Comparison of ENCODE assay signal across 10 mouse cellular contexts in genomic region chr15:78258246-78258865, GRCm38 (mm10). TPM values are rescaled to one million over a fixed set of nuclear protein-coding genes. Genes with fewer than 3 reads are reported as not detected.
DNase-seq lines count a peak whose midpoint lies in the region; ATAC-seq and TF ChIP-seq lines count a peak whose summit lies in the region.
"Had no signal": no experiment of that assay in that cellular context is flagged by ENCODE, and none has a peak within 500 bp of the region (broad histone marks: within the 10 kb centered on the region; RNA-seq: fewer than 3 reads in every experiment).

No protein-coding gene starts in this region.

- H3K36me3 ChIP-seq in G1E (replicated peaks) = no peaks in the 10 kb centered on the region
- no peaks in the 10 kb centered on the region for H3K36me3 ChIP-seq in heart, embryonic 15.5 days
- H3K36me3 ChIP-seq in lung, postnatal 0 days (ENCODE audit: insufficient read depth, low read length) = no peaks in the 10 kb centered on the region

- H3K9me3 ChIP-seq in G1E (replicated peaks) = no peaks in the 10 kb centered on the region; the same call in 1 of the 2 replicates
- H3K9me3 ChIP-seq in heart, embryonic 15.5 days (replicated peaks) = no peaks in the 10 kb centered on the region
- no peaks in the 10 kb centered on the region for H3K9me3 ChIP-seq in lung, postnatal 0 days (ENCODE audit: low read length)

- peak overlapping the region; percentile 17; the same call in 1 of the 2 replicates for H3K4me3 ChIP-seq in G1E (ENCODE audit: low read depth, low read length)
- H3K4me3 ChIP-seq in heart, embryonic 15.5 days = no peak overlapping the region
- H3K4me3 ChIP-seq in lung, postnatal 0 days (ENCODE audit: low read depth, low read length) = no peak overlapping the region
- H3K4me3 ChIP-seq: erythroblast, embryonic 14.5 days had no signal

- ATAC-seq in G1E (ENCODE audit: extremely low read depth, insufficient number of reproducible peaks, low FRiP score, poor library complexity, severe bottlenecking) = no peak
- ATAC-seq in heart, embryonic 15.5 days (replicated peaks; ENCODE audit: insufficient number of reproducible peaks, insufficient read depth, low FRiP score, low read depth) = 0 out of 2 replicates have a peak, but pooled peaks have one; percentile 37
- ATAC-seq in lung, postnatal 0 days = peak; percentile 71

- peak overlapping the region; percentile 51; the same call in 1 of the 2 replicates for H3K27ac ChIP-seq in heart, embryonic 15.5 days
- H3K27ac ChIP-seq in lung, postnatal 0 days (ENCODE audit: low read length) = peak overlapping the region; percentile 43

- peaks cover 68% of the 10 kb centered on the region for H3K27me3 ChIP-seq in G1E (ENCODE audit: insufficient read depth, low read length)
- peaks cover 24% of the 10 kb centered on the region for H3K27me3 ChIP-seq in heart, embryonic 15.5 days
- no peaks in the 10 kb centered on the region for H3K27me3 ChIP-seq in lung, postnatal 0 days (replicated peaks; ENCODE audit: insufficient read depth, low read length)

- TF ChIP-seq CTCF in G1E (IDR thresholded peaks at IDR 0.05; ENCODE audit: low read depth, low read length) = no peak
- TF ChIP-seq CTCF in lung, postnatal 0 days (IDR thresholded peaks at IDR 0.05) = no peak

- H3K9ac ChIP-seq in heart, embryonic 15.5 days = no peak overlapping the region
- no peak overlapping the region for H3K9ac ChIP-seq in lung, postnatal 0 days (replicated peaks; ENCODE audit: low read depth)

- no peak overlapping the region for H3K4me2 ChIP-seq in heart, embryonic 15.5 days
- no peak overlapping the region for H3K4me2 ChIP-seq in lung, postnatal 0 days (replicated peaks; ENCODE audit: low read depth, low read length)

- 52% methylated on average over 10 of the region's 10 CpGs for WGBS in heart, embryonic 15.5 days
- 50% methylated on average over 10 of the region's 10 CpGs for WGBS in lung, postnatal 0 days

- H3K4me1 ChIP-seq in G1E (ENCODE audit: insufficient read depth, low read depth, low read length) = peaks cover 54% of the 10 kb centered on the region
- peaks cover 11% of the 10 kb centered on the region for H3K4me1 ChIP-seq in heart, embryonic 15.5 days (replicated peaks)
- H3K4me1 ChIP-seq in lung, postnatal 0 days (ENCODE audit: insufficient read depth, low read depth, low read length) = no peaks in the 10 kb centered on the region

- TF ChIP-seq EP300 in lung, postnatal 0 days (IDR thresholded peaks at IDR 0.05) = no peak

- DNase-seq in adrenal gland, adult (ENCODE audit: inconsistent age in 2 of 2, low spot score in 1 of 2) = peak; percentile 54 to 76
- DNase-seq in adrenal gland, postnatal 25 days = no peak
- no peak for DNase-seq in G1E (ENCODE audit: low spot score)
- DNase-seq in lung, postnatal 0 days (ENCODE audit: low spot score) = peak; percentile 58
- DNase-seq in urinary bladder, postnatal 10 days (ENCODE audit: low spot score) = no peak
- no peak for DNase-seq in frontal cortex, postnatal 36 days (ENCODE audit: low spot score in 2 of 2)
- no peak for DNase-seq in right cerebral cortex, postnatal 4 days
- DNase-seq: thymus, adult 2 months had no signal

RNA-seq across cellular contexts. Expression of gene Ncf4, which starts 13.8 kb away (rescaled TPM):
- 1.00 and 1.2 TPM in 2 replicates for total RNA-seq in adrenal gland, postnatal 25 days (2021)
- total RNA-seq in G1E (2014; fragmentation: Nextera tagmentation) (16.1 and 19.0 TPM in 2 replicates), G1E (2017) (64.1 and 67.1 TPM in 2 replicates)
- 3.2 and 4.5 TPM in 2 replicates for polyA plus RNA-seq in G1E (2012)
- 4.0 and 4.7 TPM in 2 replicates for polyA plus RNA-seq in heart, embryonic 15.5 days (2015; fragmentation: Nextera tagmentation; extraction: Ambion mirVana)
- 12.6 and 13.4 TPM in 2 replicates for polyA plus RNA-seq in lung, postnatal 0 days (2015; fragmentation: Nextera tagmentation; extraction: Ambion mirVana)

RNA-seq across cellular contexts. Expression of gene Csf2rb2, which starts 47.2 kb away (rescaled TPM):
- 0.43 and 1.0 TPM in 2 replicates for total RNA-seq in adrenal gland, postnatal 25 days (2021)
- total RNA-seq in G1E (2014; fragmentation: Nextera tagmentation) (41.4 and 46.8 TPM in 2 replicates), G1E (2017) (41.9 and 42.1 TPM in 2 replicates)
- polyA plus RNA-seq in G1E (2012) = 15.4 and 17.3 TPM in 2 replicates
- polyA plus RNA-seq in heart, embryonic 15.5 days (2015; fragmentation: Nextera tagmentation; extraction: Ambion mirVana) = 0.42 and 0.54 TPM in 2 replicates
- polyA plus RNA-seq in lung, postnatal 0 days (2015; fragmentation: Nextera tagmentation; extraction: Ambion mirVana) = 0.84 and 0.95 TPM in 2 replicates

RNA-seq across cellular contexts. Expression of gene Pvalb, which starts 52.2 kb away (rescaled TPM):
- not detected in 2 replicates for total RNA-seq in adrenal gland, postnatal 25 days (2021)
- not detected in 2 replicates for total RNA-seq in G1E (2014; fragmentation: Nextera tagmentation)
- total RNA-seq in G1E (2017) = not detected in 2 replicates
- not detected in 2 replicates for polyA plus RNA-seq in G1E (2012)
- 1.0 and 1.1 TPM in 2 replicates for polyA plus RNA-seq in heart, embryonic 15.5 days (2015; fragmentation: Nextera tagmentation; extraction: Ambion mirVana)
- polyA plus RNA-seq in lung, postnatal 0 days (2015; fragmentation: Nextera tagmentation; extraction: Ambion mirVana) = not detected in 2 replicates
- polyA plus RNA-seq: erythroblast, embryonic 14.5 days had no signal

Comparison
In these comparisons a context has a peak if more than half of its experiments do, and no peak if none do; other contexts are left out.
1. DNase-seq: peak in adrenal gland, adult (2 of 2) and lung, postnatal 0 days (single experiment); none in adrenal gland, postnatal 25 days (single experiment), G1E (single experiment), urinary bladder, postnatal 10 days (single experiment), frontal cortex, postnatal 36 days (0 of 2) and right cerebral cortex, postnatal 4 days (single experiment).